Mouse (Mus musculus) heart, postnatal 36 days (tissue): ENCODE data around the gene Rpa2. TPM values are rescaled to one million over a fixed set of nuclear protein-coding genes. Genes with fewer than 3 reads are reported as not detected.
"Not testable (repeated sequence)": the region's sequence is repeated elsewhere in the genome, so short reads cannot be mapped to it uniquely, and the experiment has no call there.

Experiments used
- DNase-seq, 2 experiments: peaks; one replicate each; pipeline ENCODE4 v3.0.0; 2021 to 2022
- intact Hi-C: fragments of 180-260 bp; cut with DNase I; formaldehyde crosslinking; loops from one replicate; pipeline ENCODE4 v1.15.1; 2025
- total RNA-seq, 2 experiments: library from RNA; stranded (reverse); gene quantifications; 2 replicates each; pipeline ENCODE4 v1.2.3; 2021

Rpa2 gene
- total RNA-seq, 2 experiments from 2014 or later: 11.6 to 15.0 TPM

GRCm38 (mm10) chr4:132760296-132760695 is 7.8 kb upstream of the Rpa2 start:
- intact Hi-C loops: no loop called here
- no peak for DNase-seq

GRCm38 (mm10) chr4:132762602-132763001 is 5.5 kb upstream of the Rpa2 start:
- intact Hi-C loops: no loop called here

GRCm38 (mm10) chr4:132763125-132763524 is 5.0 kb upstream of the Rpa2 start:
- DNase-seq, intact Hi-C loops: not testable (repeated sequence)

More at GRCm38 (mm10) chr4:132762602-132763001, 5.5 kb upstream of the Rpa2 start:
- no peak for DNase-seq

GRCm38 (mm10) chr4:132771776-132772175 is 3.6 kb downstream of the Rpa2 start:
- intact Hi-C loops: no loop called here
- no peak for DNase-seq

- intact Hi-C loops: no loop called here
- no peak for DNase-seq
Measured at GRCm38 (mm10) chr4:132774905-132775304, 6.8 kb downstream of the Rpa2 start.

GRCm38 (mm10) chr4:132776764-132777163 is 8.6 kb downstream of the Rpa2 start:
- peak; percentile 76 to 84 for DNase-seq
- intact Hi-C loops: loop anchor here (1.0 kb wide), 2 partner anchors 48 to 154 kb away; no protein-coding TSS in a partner anchor

DNA sequence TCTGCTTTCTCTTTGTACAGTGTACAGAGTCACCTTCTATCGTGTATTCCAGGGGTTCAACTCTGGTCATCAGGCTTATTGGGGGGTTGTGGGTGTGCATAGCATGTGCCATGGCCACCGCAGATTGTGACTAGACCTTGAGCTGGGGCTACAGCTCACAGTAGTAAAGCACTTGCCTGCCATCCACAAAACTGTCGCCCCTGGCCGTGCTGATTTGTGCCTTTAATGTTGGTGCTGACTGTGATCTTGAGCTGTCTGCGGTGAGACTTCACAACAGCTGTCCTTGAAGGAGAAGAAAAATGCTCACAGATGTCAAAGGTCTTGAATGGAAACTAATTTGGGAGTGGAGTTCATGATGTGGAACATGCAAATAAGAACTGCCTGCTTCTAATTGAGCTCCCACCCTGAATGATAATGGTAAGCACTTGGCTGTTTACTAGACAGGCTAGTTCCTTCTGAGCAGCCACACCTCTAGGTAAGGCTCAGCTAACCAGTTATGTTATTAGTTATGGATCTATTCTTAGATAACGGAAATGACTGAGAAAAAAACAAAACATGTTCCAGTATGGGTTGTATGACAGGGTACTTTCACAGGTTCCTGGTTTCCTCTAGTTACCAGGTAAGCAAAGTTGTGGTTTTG is 10.6 kb downstream of the Rpa2 start:
- no peak for DNase-seq
- intact Hi-C loops: no loop called here

- intact Hi-C loops: no loop called here
- DNase-seq: no peak
Measured at GRCm38 (mm10) chr4:132780288-132780687, 12.2 kb downstream of the Rpa2 start.

DNA sequence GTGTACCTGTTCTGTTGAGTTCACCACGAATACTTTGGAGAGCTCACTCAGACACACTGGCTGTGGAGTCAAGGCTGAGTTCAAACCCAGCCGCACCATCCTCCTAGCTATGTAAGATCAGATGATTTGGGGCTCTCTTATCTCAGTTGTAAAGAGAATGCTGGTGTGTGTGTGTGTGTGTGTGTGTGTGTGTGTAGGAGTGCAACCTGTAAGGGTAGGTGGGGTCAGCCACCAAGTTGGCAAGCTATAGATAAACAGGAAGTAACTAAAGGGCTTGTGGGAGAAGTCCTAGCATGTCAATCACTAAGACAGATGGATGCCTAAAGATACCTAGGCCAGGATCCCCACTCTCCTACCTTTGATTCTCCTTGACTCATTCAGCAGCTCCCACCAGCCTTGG is 15.6 kb downstream of the Rpa2 start:
- intact Hi-C loops: no loop called here
- DNase-seq: no peak

GRCm38 (mm10) chr4:132785228-132785627 is 17.1 kb downstream of the Rpa2 start:
- no peak for DNase-seq
- intact Hi-C loops: no loop called here

DNA sequence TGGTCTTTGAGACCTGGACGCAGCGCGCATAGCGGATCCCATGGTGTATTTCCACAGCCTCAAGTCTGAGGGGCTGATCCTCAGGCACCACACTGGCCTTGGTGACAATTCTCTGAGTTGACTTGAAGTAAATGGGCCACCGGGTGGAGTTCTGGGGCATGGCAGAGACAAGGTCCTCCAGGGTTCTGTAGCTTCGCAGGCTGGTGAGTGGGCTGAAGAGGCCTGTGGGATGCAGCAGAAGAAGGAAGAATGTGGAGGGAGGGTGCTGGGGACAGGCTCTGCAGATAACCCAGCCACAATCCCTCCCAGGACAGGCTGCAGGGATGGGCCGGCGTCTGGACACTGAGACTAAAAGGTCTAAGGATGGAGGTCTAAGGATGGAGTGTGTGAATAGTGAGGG is 21.6 kb downstream of the Rpa2 start:
- no peak for DNase-seq
- intact Hi-C loops: no loop called here

GRCm38 (mm10) chr4:132793322-132794004 is 25.3 kb downstream of the Rpa2 start:
- DNase-seq, intact Hi-C loops: not testable (repeated sequence)

GRCm38 (mm10) chr4:132794028-132794427 is 25.9 kb downstream of the Rpa2 start:
- DNase-seq: no peak
- intact Hi-C loops: no loop called here

GRCm38 (mm10) chr4:132794760-132795159 is 26.6 kb downstream of the Rpa2 start:
- intact Hi-C loops: no loop called here
- no peak for DNase-seq

- DNase-seq: no peak
- intact Hi-C loops: no loop called here
Measured at GRCm38 (mm10) chr4:132795171-132795570, 27.0 kb downstream of the Rpa2 start.

GRCm38 (mm10) chr4:132796196-132796886 is 28.2 kb downstream of the Rpa2 start, which contains the start of gene Themis2:
Gene Themis2 (minus strand): TSS chr4:132796387.
- DNase-seq: peak; percentile 77 to 85
- intact Hi-C loops: no loop called here

DNA sequence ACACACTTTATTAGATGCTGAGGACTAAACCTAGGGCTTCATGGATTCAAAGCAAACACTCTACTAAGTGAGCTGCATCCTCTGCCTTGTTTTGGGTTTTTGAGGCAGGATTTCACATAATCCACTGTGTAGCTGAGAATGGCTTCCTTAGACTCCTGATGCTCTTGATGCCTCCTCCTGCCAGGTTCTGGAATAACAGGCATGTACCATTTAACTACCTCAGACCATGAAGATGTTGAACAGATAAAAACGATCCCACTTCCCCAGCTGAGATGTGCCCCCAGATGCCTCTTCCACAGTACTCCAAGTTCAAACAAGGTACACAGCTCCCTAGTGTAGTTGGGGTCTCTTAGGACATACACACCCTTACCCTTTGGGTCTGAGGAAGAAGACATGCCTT is 29.3 kb downstream of the Rpa2 start:
- intact Hi-C loops: no loop called here
- no peak for DNase-seq

DNA sequence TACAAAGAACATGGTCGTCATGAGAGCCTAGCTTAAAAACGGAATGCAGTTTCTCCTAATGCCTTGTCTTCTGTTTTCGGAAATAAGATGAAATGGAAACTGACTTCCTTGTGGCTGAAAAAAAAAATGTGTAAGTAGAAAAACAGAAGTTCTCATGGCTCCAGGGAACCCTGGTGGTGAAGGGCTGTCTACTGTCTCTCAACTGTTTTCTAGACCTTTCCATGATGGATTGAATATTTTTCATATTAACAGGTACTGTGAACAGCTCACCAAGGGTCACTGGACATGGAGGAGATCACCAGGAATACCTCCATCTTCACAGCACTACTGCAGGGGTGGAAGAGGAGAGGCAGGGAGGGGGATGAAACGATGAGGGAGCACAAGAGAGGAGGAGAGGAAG is 29.9 kb downstream of the Rpa2 start:
- DNase-seq: no peak
- intact Hi-C loops: no loop called here

GRCm38 (mm10) chr4:132798666-132799065 is 30.5 kb downstream of the Rpa2 start:
- intact Hi-C loops, DNase-seq: not testable (repeated sequence)

DNA sequence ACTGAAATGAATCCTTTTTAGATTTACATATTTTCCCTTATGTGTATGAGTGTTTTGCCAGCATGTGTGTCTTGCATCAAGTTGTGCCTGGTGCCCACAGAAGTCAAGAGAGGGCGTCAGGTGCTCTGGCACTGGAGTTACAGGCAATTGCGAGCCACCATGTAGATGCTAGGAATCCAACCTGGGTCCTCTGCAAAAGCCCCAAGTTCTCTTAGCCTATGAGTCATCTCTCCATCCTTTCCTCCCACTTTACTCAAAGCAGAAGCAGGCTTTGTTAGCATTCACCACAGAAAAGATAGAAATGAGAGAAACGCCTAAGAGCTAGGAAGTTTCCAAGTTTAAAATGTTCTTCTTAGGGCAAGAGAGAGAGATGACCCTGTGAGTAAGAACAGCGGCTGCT is 31.7 kb downstream of the Rpa2 start:
- intact Hi-C loops: no loop called here
- DNase-seq: no peak
